20 mouse cellular contexts compared by ENCODE assay signal in genomic region chr1:178829456-178829855, GRCm38 (mm10).
A peak's percentile ranks its signal among the peaks of the same experiment; 100 is the strongest.
DNase-seq lines count a peak whose midpoint lies in the region; ATAC-seq and TF ChIP-seq lines count a peak whose summit lies in the region.
"Had no signal": no experiment of that assay in that cellular context is flagged by ENCODE, and none has a peak within 500 bp of the region (broad histone marks: within the 10 kb centered on the region; RNA-seq: fewer than 3 reads in every experiment).

No protein-coding gene starts in this region.

- no peak overlapping the region for H3K4me3 ChIP-seq in thymus, adult 2 months (ENCODE audit: control insufficient read depth, insufficient read depth, low read length)
- H3K4me3 ChIP-seq: hindbrain, embryonic 10.5 days; midbrain, embryonic 12.5 days; stomach, embryonic 15.5 days had no signal

- H3K36me3 ChIP-seq in thymus, adult 2 months (ENCODE audit: control insufficient read depth, insufficient read depth, low read length) = no peaks in the 10 kb centered on the region
- H3K36me3 ChIP-seq: hindbrain, embryonic 10.5 days; midbrain, embryonic 12.5 days; stomach, embryonic 15.5 days had no signal

- peak; percentile 44; the same call in 1 of the 2 replicates for ATAC-seq in frontal cortex, adult (ENCODE audit: low TSS enrichment)

- no peak for TF ChIP-seq POLR2A in thymus, adult 2 months (IDR thresholded peaks at IDR 0.05; ENCODE audit: control insufficient read depth, extremely low read depth, insufficient read depth, low read length, poor library complexity)

- H3K4me1 ChIP-seq in thymus, adult 2 months (replicated peaks; ENCODE audit: control insufficient read depth, insufficient read depth, low read length) = no peaks in the 10 kb centered on the region
- H3K4me1 ChIP-seq: stomach, embryonic 15.5 days had no signal

- H3K27me3 ChIP-seq in thymus, adult 2 months (ENCODE audit: control insufficient read depth, insufficient read depth, low read length) = no peaks in the 10 kb centered on the region
- H3K27me3 ChIP-seq: midbrain, embryonic 12.5 days; stomach, embryonic 15.5 days had no signal

- no peak overlapping the region for H3K27ac ChIP-seq in thymus, adult 2 months (ENCODE audit: control insufficient read depth, insufficient read depth, low read length)
- H3K27ac ChIP-seq: hindbrain, embryonic 10.5 days; midbrain, embryonic 12.5 days; stomach, embryonic 15.5 days had no signal

- DNase-seq in frontal cortex, postnatal 10 days (ENCODE audit: low spot score in 2 of 2) = no peak
- DNase-seq in left cerebral cortex, postnatal 25 days (ENCODE audit: low spot score in 2 of 2) = peak; percentile 31 to 39
- no peak for DNase-seq in left cerebral cortex, postnatal 4 days
- peak; percentile 51 for DNase-seq in R1 (ENCODE audit: low read depth, low spot score)
- peak; percentile 39 to 49 for DNase-seq in layer of hippocampus, adult 8-10 months (ENCODE audit: low spot score in 2 of 2)
- no peak for DNase-seq in thymus, adult 2 months
- DNase-seq in spleen, postnatal 14 days (ENCODE audit: low spot score in 2 of 2) = no peak
- DNase-seq: cerebellum, postnatal 10 days; gastrocnemius, postnatal 14 days; kidney, adult 2 months; kidney, postnatal 4 days; lung, embryonic 14.5 days; lung, postnatal 4 days; retina, postnatal 1 day; spleen, adult 18-20 months; thymus, postnatal 14 days had no signal

- TF ChIP-seq CTCF in thymus, adult 2 months (IDR thresholded peaks at IDR 0.05; ENCODE audit: borderline replicate concordance, control insufficient read depth, extremely low read depth, insufficient read depth, low read length, poor library complexity) = no peak

- intact Hi-C loops in left cerebral cortex, postnatal 25 days (cut with DNase I) = no loop called here
- intact Hi-C loops in left cerebral cortex, postnatal 4 days (cut with DNase I) = no loop called here

- WGBS in thymus, adult 2 months = 90% methylated on average over 4 of the region's 4 CpGs

Comparison
In these comparisons a context has a peak if more than half of its experiments do, and no peak if none do; other contexts are left out.
1. DNase-seq: peak in left cerebral cortex, postnatal 25 days (2 of 2), R1 (single experiment) and layer of hippocampus, adult 8-10 months (2 of 2); none in frontal cortex, postnatal 10 days (0 of 2), left cerebral cortex, postnatal 4 days (single experiment), thymus, adult 2 months (single experiment) and spleen, postnatal 14 days (0 of 2).